Mouse (Mus musculus) frontal cortex, postnatal 25 days (tissue): Measurements from ENCODE around the gene S100a7a.
A peak's percentile ranks its signal among the peaks of the same experiment; 100 is the strongest.

Experiments used
- DNase-seq, 2 experiments: peaks; one replicate each; pipeline ENCODE4 v3.0.0; 2022; ENCODE audit warnings: low spot score in 2 of 2

S100a7a gene

GRCm38 (mm10) chr3:90627807-90628206, 26.0 kb upstream of the S100a7a start:
- DNase-seq: no peak

- DNase-seq: no peak
Measured at GRCm38 (mm10) chr3:90629298-90629697, 24.5 kb upstream of the S100a7a start.

- DNase-seq: no peak
Measured at GRCm38 (mm10) chr3:90631984-90632383, 21.8 kb upstream of the S100a7a start.

- DNase-seq: no peak
Measured at GRCm38 (mm10) chr3:90638511-90639275, 15.1 kb upstream of the S100a7a start.

GRCm38 (mm10) chr3:90639511-90640154, 14.2 kb upstream of the S100a7a start:
- DNase-seq: no peak

- no peak for DNase-seq
Measured at GRCm38 (mm10) chr3:90640981-90641380, 12.8 kb upstream of the S100a7a start.

- peak in 1 of 2 experiments; percentile 26 for DNase-seq
Measured at GRCm38 (mm10) chr3:90644220-90644619, 9.6 kb upstream of the S100a7a start.

GRCm38 (mm10) chr3:90647291-90647690, 6.5 kb upstream of the S100a7a start:
- no peak for DNase-seq

GRCm38 (mm10) chr3:90648981-90649380, 4.8 kb upstream of the S100a7a start:
- DNase-seq: no peak

- no peak for DNase-seq
Measured at GRCm38 (mm10) chr3:90649832-90650231, 4.0 kb upstream of the S100a7a start.

GRCm38 (mm10) chr3:90652878-90653508, 824 bp upstream of the S100a7a start:
- DNase-seq: peak; percentile 77 to 78

GRCm38 (mm10) chr3:90657405-90657804, 3.6 kb downstream of the S100a7a start:
- no peak for DNase-seq

- no peak for DNase-seq
Measured at GRCm38 (mm10) chr3:90659364-90660044, 5.7 kb downstream of the S100a7a start.

GRCm38 (mm10) chr3:90664219-90664618, 10.4 kb downstream of the S100a7a start:
- DNase-seq: no peak

- DNase-seq: no peak
Measured at GRCm38 (mm10) chr3:90668846-90669245, 15.0 kb downstream of the S100a7a start, which contains the start of gene S100a8. TSS of gene S100a8 (plus strand) at chr3:90668978.

- DNase-seq: no peak
Measured at GRCm38 (mm10) chr3:90678656-90679055, 24.8 kb downstream of the S100a7a start.

- no peak for DNase-seq
Measured at GRCm38 (mm10) chr3:90683929-90684328, 30.1 kb downstream of the S100a7a start.

GRCm38 (mm10) chr3:90686835-90687234, 33.0 kb downstream of the S100a7a start:
- no peak for DNase-seq

- no peak for DNase-seq
Measured at GRCm38 (mm10) chr3:90693496-90693895, 39.7 kb downstream of the S100a7a start.

GRCm38 (mm10) chr3:90695613-90696012, 41.8 kb downstream of the S100a7a start, which contains the start of gene S100a9:
TSS of gene S100a9 (minus strand) at chr3:90695721.
- DNase-seq: no peak

- DNase-seq: no peak
Measured at GRCm38 (mm10) chr3:90702244-90702643, 48.4 kb downstream of the S100a7a start.
